Mouse (Mus musculus) lung, adult 2 months (tissue): ENCODE results near the gene Olfr1427. TPM values are rescaled to one million over a fixed set of nuclear protein-coding genes. Genes with fewer than 3 reads are reported as not detected.
"Not testable (repeated sequence)": the region's sequence is repeated elsewhere in the genome, so short reads cannot be mapped to it uniquely, and the experiment has no call there.

Experiments
- DNase-seq: peaks from one replicate; pipeline ENCODE4 v3.0.0; 2022
- H3K4me1 ChIP-seq: fragments of 200-500 bp; 2 replicates; pipeline ENCODE4 v1.6.1; 2011; ENCODE audit warnings: low read length; ENCODE audit not compliant: control insufficient read depth, insufficient read depth
- H3K4me3 ChIP-seq: fragments of 200-500 bp; replicated peaks from 2 replicates; pipeline ENCODE3; 2011; ENCODE audit warnings: low read depth, mild to moderate bottlenecking, control low read depth, low read length; ENCODE audit errors: extremely low read depth
- CTCF ChIP-seq: fragments of 200-500 bp; IDR thresholded peaks from 2 replicates; pipeline ENCODE4 v1.5.1; 2011; ENCODE audit warnings: mild to moderate bottlenecking, low read length, control low read depth; ENCODE audit not compliant: insufficient read depth
- POLR2A ChIP-seq: fragments of 200-500 bp; IDR thresholded peaks from 2 replicates; pipeline ENCODE4 v1.6.1; 2011; ENCODE audit warnings: low read depth, mild to moderate bottlenecking, control low read depth, low read length, borderline replicate concordance; ENCODE audit errors: extremely low read depth
- WGBS: fragments of 180-500 bp; shearing (Covaris S2); methylation state at CpG from one replicate; pipeline ENCODE4 v1.1.7; 2018; 5-methylcytosine and 5-hydroxymethylcytosine counted together
- polyA plus RNA-seq: library from polyadenylated mRNA; depleted of rRNA; stranded (reverse); fragments of >200 nt; gene quantifications from 2 replicates; pipeline ENCODE4 v1.2.3, GENCODE M21; 2012; rRNA removed

Olfr1427 gene
- not detected in 2 replicates for polyA plus RNA-seq

- 94% methylated on average over 2 of the region's 2 CpGs for WGBS
- TF ChIP-seq POLR2A: no peak
- no peak for TF ChIP-seq CTCF
- H3K4me1 ChIP-seq: no peaks in the 10 kb centered on the region
- H3K4me3 ChIP-seq: no peak within 1 kb of the TSS
- no peak for DNase-seq
Measured at GRCm38 (mm10) chr19:12103234-12103633, at the start of gene Olfr1427. Olfr1427 (minus strand) TSS chr19:12103334.

DNA sequence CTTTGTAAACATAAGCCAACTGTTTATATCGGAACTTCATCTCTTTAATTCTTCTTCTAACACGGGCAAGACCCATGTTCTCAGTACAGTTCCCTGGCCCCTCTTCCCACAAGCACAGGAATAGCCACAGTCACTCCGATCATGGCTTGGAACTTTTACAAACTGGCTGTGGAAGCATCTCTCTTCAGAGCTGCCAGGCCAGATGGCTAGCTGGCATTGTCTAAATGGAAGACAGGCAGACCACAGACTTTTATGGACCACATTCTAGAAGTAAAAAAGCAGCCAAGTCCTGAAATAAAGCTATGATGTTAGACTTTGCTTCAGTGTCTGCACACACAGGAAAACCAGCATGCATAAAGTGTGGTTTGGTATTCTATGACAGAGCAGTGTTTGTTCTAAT is 42.3 kb upstream of the Olfr1427 start:
- TF ChIP-seq POLR2A (no peak), CTCF (no peak)

DNA sequence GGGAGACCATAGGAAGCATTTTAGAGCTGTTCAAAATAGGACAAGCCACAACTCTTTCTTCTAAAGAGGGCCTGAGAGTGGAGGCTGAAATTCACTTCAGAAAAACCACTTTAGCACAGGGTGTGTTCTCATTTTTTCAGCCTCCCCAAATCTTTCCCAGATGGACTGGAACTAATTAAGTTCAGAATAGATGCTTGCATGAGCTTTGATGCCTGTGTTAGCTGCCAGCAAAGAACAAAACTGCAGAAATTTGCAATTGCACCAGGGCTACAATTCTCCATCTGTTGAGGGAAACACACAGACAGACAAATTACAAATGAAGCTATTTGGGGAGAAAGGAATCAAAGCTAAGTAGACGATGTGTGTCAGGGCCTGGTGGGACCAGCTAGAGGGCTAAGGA is 40.2 kb upstream of the Olfr1427 start:
- 79% methylated on average over 1 of the region's 1 CpGs for WGBS
- no peak for DNase-seq
- Histone ChIP-seq H3K4me1 (no peaks in the 10 kb centered on the region), H3K4me3 (no peak overlapping the region)
- no peak for TF ChIP-seq CTCF
- TF ChIP-seq POLR2A: no peak

More for the DNA sequence above, 42.3 kb upstream of the Olfr1427 start:
- WGBS: 74% methylated on average over 3 of the region's 3 CpGs
- H3K4me1 ChIP-seq: no peaks in the 10 kb centered on the region
- H3K4me3 ChIP-seq: no peak overlapping the region
- no peak for DNase-seq

- TF ChIP-seq CTCF (no peak), POLR2A (no peak)
- no peak for DNase-seq
- WGBS: 34% methylated on average over 2 of the region's 2 CpGs
- H3K4me1 ChIP-seq: no peaks in the 10 kb centered on the region
- no peak overlapping the region for H3K4me3 ChIP-seq
Measured at GRCm38 (mm10) chr19:12134289-12134688, 31.2 kb upstream of the Olfr1427 start.

- TF ChIP-seq POLR2A: no peak
- no peak for TF ChIP-seq CTCF
- WGBS: 64% methylated on average over 3 of the region's 3 CpGs
- Histone ChIP-seq H3K4me3 (no peak within 1 kb of the TSS), H3K4me1 (no peaks in the 10 kb centered on the region)
- DNase-seq: no peak
Measured at GRCm38 (mm10) chr19:12123103-12123502, 20.0 kb upstream of the Olfr1427 start, which contains the start of gene Olfr76. Olfr76 (minus strand) TSS chr19:12123203.

DNA sequence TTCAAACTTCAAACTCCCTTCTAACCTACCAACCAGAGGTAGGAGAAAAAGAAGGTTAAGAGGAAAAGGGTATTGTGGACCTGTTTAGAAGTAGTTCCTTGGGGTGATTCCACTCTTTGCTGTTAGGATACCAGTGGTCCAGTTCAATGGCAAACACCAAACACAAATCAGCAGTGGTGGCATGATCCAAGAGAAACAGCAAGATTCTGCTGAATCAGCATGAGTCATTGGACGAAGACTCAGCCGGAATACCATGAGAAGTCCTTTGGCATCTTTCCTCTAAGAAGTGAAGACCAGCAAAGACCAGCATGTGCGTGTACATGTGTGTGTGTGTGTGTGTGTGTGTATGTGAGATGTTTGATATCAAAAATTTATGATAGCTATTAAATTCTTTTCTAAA is 13.3 kb upstream of the Olfr1427 start:
- Histone ChIP-seq H3K4me3 (no peak overlapping the region), H3K4me1 (no peaks in the 10 kb centered on the region)
- DNase-seq: no peak
- WGBS: 84% methylated on average over 3 of the region's 3 CpGs
- TF ChIP-seq POLR2A (no peak), CTCF (no peak)

GRCm38 (mm10) chr19:12115797-12116196 is 12.7 kb upstream of the Olfr1427 start, which contains the start of gene Olfr1428:
Olfr1428 (minus strand) TSS chr19:12115897.
- no peak for TF ChIP-seq POLR2A
- TF ChIP-seq CTCF: no peak
- H3K4me1 ChIP-seq: no peaks in the 10 kb centered on the region
- no peak within 1 kb of the TSS for H3K4me3 ChIP-seq
- WGBS: 64% methylated on average over 1 of the region's 1 CpGs
- DNase-seq: no peak

GRCm38 (mm10) chr19:12113807-12114206 is 10.7 kb upstream of the Olfr1427 start:
- 40% methylated on average over 1 of the region's 1 CpGs for WGBS
- DNase-seq: no peak
- no peak for TF ChIP-seq CTCF
- no peak for TF ChIP-seq POLR2A
- Histone ChIP-seq H3K4me3 (no peak overlapping the region), H3K4me1 (no peaks in the 10 kb centered on the region)

GRCm38 (mm10) chr19:12104541-12104940 is 1.4 kb upstream of the Olfr1427 start:
- no peak for DNase-seq
- no peak for TF ChIP-seq CTCF
- no peak for TF ChIP-seq POLR2A
- WGBS: 57% methylated on average over 1 of the region's 1 CpGs

DNA sequence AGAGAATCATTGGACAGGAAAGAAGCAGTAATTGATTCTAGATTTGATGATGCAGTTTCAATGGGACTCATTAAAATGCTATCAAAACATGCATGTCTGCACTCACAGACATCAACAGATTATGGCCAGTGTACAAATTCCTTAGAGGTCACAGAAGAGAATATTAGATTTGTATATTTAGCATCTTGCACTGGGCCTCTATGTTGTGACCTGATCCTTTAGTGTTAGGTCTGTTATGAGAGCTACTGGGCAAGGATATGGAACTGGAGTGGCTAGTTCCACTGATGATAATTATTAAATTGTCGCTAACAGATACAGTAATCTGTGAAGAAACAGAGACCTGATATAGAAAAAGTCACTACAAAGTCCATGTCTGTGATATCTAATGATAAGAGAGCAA is 11.2 kb downstream of the Olfr1427 start, which contains the start of gene Olfr1426:
Gene Olfr1426, minus strand, starts transcription at position 101 of the 400 bp plus-strand sequence.
- WGBS: 76% methylated on average over 1 of the region's 1 CpGs
- no peak within 1 kb of the TSS for H3K4me3 ChIP-seq
- H3K4me1 ChIP-seq: no peaks in the 10 kb centered on the region
- TF ChIP-seq CTCF: no peak
- no peak for TF ChIP-seq POLR2A
- no peak for DNase-seq

More at GRCm38 (mm10) chr19:12104541-12104940, 1.4 kb upstream of the Olfr1427 start:
- no peaks in the 10 kb centered on the region for H3K4me1 ChIP-seq
- H3K4me3 ChIP-seq: no peak overlapping the region

DNA sequence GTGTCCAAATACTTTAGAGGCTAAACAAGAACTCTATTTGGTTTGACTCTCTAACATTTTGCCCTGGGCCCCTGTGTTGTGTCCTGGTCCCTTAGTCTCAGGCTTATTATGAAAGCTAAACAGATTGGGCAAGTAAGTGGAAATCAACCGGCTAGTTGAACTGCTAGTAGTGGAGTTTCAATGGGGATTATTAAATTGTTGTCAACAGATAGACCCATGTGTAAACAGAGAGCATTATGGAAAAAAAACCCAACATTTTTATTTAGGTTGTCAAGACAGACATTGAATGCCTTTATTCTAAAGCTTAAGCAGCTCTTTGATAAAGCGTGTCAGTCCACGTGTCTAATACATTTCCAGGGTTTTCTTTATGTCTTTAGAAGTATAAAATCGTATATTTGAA is 25.5 kb downstream of the Olfr1427 start, which contains the start of gene Olfr1425:
Gene Olfr1425, minus strand, starts transcription at position 101 of the 400 bp plus-strand sequence.
- WGBS: 82% methylated on average over 4 of the region's 4 CpGs
- not testable (repeated sequence) for DNase-seq, H3K4me3 ChIP-seq, H3K4me1 ChIP-seq

DNA sequence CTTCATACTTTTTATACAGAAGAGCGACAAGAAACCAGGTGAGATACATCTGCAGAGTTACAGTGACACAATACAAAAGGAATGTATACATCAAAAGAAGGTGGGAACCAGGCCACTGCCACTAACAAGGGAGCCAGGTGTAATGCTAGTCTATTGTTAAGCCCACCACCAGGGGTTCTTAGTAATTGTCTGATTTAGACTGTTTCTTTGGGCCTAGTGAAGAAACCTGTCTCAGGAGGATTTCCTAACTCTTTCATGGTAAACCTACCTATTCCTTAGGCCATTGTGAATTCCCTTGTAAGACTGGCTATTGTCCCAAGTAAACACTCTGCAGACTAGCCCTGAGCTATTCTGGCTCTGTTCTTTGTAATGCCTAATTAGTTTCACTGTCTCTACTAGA is 33.6 kb downstream of the Olfr1427 start:
- H3K4me1 ChIP-seq, DNase-seq, H3K4me3 ChIP-seq: not testable (repeated sequence)
- WGBS: 58% methylated on average over 1 of the region's 1 CpGs

GRCm38 (mm10) chr19:12067806-12068205 is 35.3 kb downstream of the Olfr1427 start:
- WGBS: 37% methylated on average over 1 of the region's 1 CpGs
- DNase-seq, H3K4me3 ChIP-seq, H3K4me1 ChIP-seq: not testable (repeated sequence)

- WGBS: 85% methylated on average over 1 of the region's 1 CpGs
- H3K4me3 ChIP-seq, DNase-seq, H3K4me1 ChIP-seq: not testable (repeated sequence)
Measured at GRCm38 (mm10) chr19:12062582-12062981, 40.6 kb downstream of the Olfr1427 start, which contains the start of gene Olfr1424. Olfr1424 (minus strand) TSS chr19:12062682.
